Mouse (Mus musculus) thymus, adult 2 months (tissue): Measurements from ENCODE around the gene Ankrd50.

Experiments
- CTCF ChIP-seq: fragments of 200-500 bp; IDR thresholded peaks from 2 replicates; pipeline ENCODE4 v1.5.1; 2012; ENCODE audit warnings: mild to moderate bottlenecking, control low read depth, low read length, moderate library complexity, borderline replicate concordance; ENCODE audit not compliant: control insufficient read depth, poor library complexity, insufficient read depth; ENCODE audit errors: extremely low read depth
- POLR2A ChIP-seq: fragments of 200-500 bp; IDR thresholded peaks from 2 replicates; pipeline ENCODE4 v1.6.1; 2012; ENCODE audit warnings: mild to moderate bottlenecking, low read length, control low read depth, moderate library complexity; ENCODE audit not compliant: control insufficient read depth, poor library complexity, insufficient read depth; ENCODE audit errors: extremely low read depth

- no peak for TF ChIP-seq POLR2A
- no peak for TF ChIP-seq CTCF
Observed at GRCm38 (mm10) chr3:38435828-38436227, 48.8 kb downstream of the Ankrd50 start.
